Mouse (Mus musculus) urinary bladder, postnatal 14 days (tissue): ENCODE results near the gene Rcc2.

ENCODE experiments used
- DNase-seq: peaks from one replicate; pipeline ENCODE4 v3.0.0; 2021; ENCODE audit warnings: low spot score

The Rcc2 gene

GRCm38 (mm10) chr4:140700269-140701018 is at the start of gene Rcc2:
Gene Rcc2, plus strand, starts transcription at chr4:140700541.
- no peak for DNase-seq

DNA sequence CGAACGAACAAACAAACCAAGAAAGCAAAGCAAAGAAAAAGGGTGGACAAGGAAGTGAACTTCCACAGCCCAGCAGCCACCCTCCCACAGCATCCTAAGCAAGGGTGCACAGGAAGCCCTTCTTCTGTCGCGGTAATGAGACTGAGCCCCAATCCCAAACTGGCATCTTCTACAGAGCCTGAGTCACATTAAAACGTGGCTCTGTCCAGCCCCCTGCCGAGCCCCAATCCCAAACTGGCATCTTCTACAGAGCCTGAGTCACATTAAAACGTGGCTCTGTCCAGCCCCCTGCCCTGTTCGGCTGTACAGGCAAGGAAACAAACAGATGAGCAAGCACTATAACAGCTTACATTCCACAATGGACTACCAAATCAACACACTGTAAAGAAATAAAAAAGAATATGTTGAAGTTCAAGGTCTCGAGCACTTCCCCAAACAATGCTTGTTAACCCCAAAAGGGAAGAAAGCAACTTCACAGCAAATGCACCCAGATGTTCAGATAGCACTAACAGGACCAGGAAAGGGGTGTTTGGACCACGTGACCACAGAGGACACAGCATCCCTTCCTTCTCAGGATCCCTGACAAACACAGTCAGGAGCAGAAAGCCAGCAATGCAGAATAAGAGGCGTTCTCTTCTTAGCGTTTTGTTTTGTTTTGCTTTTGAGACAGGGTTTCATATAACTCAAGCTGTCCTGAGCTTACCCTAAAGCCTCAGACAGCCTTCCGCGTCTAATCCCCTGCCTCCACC is 46.3 kb upstream of the Rcc2 start:
- no peak for DNase-seq

- no peak for DNase-seq
Observed at GRCm38 (mm10) chr4:140654798-140655197, 45.5 kb upstream of the Rcc2 start.

GRCm38 (mm10) chr4:140656529-140656928 is 43.8 kb upstream of the Rcc2 start:
- no peak for DNase-seq

DNA sequence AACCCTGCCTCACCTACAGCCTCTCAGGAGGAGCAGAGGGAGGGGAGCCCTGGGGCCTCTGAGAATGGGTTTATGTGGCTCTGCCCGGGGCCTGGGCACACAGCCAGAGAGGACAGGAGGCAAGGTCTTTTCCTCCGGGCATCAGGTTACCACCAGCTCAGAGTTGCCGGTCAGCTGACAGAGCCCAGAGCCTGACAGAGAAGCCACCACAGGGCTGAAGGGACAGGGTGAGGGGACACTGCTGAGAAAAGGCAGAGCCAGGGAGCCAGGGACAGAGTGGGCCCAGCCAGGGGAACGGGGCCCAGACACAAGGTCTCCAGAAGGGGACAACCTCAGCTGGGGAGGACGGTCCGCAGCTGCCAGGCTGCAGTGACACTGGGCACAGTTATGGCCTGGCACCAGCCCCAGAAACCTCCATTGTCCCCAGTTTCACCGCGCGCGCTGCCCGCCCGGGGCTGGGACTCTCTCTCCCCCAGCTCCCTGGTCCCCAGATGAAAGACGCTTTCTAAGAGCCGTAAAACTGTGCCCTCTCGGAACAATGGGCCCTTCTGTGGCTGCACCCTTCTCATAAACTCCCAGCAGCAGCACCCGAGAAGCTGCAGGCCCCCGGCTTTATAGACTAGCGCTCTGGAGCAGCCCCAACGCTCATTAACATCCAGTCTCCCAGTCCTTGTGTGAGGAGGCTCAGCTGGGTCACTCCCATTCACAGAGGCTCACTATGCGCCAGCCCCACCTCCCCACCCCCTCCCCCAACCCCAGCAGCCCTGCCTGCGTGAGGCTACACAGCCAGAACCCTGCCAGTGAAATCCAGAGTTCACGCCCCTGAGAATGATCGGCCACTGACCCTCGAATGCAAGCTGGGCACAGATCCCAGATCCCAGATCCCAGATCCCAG is 42.4 kb upstream of the Rcc2 start:
- DNase-seq, result peak; percentile 85

DNA sequence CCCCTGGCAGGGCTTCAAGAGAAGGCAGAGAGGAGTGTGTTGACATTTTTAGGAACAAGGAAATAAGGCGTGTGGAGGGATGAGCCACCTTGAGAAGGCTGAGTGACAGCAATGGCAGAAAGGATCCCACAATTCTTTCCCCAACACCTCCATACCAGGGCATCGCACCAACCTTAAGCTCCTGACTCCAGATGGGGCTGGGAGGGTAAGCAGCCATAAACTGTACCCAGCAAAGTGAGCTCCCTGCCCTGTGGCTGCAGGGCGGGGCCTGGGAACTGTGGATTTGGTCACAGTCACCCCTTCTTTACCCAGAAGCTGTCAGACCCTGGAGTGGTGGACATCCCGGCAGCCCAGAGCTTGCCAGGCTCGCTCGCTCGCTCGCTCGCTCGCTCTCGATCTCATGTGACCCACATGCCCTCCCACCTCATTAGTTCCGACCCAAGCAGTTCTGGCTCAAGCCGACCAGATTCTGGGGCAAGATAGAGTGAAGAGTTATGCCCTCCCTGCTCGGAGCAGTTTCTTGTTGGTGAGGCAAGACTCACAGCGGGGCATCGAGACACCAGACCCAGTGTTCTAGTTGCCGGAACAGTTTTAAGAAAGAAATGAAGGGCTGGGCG is 38.8 kb upstream of the Rcc2 start:
- DNase-seq, result no peak

DNA sequence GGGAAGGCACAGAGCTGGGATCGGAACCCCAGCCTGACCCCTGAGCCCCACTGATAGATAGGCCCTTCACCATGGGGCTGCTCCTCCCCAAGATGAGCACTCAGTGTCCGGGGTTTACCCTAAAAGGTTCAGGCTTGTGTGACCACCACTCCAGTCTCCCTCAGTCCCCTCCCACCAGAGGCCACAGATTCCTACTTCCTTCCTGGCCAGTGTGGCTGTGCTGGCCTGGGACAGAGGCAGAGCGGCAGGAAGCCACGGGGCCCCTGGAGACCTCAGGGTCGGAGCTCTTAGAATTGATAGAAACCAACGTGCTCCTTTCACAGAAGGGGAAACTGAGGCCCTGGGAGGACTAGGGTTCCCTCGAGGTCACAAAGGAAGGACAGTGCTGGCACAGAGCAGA is 37.9 kb upstream of the Rcc2 start:
- DNase-seq, result no peak

DNA sequence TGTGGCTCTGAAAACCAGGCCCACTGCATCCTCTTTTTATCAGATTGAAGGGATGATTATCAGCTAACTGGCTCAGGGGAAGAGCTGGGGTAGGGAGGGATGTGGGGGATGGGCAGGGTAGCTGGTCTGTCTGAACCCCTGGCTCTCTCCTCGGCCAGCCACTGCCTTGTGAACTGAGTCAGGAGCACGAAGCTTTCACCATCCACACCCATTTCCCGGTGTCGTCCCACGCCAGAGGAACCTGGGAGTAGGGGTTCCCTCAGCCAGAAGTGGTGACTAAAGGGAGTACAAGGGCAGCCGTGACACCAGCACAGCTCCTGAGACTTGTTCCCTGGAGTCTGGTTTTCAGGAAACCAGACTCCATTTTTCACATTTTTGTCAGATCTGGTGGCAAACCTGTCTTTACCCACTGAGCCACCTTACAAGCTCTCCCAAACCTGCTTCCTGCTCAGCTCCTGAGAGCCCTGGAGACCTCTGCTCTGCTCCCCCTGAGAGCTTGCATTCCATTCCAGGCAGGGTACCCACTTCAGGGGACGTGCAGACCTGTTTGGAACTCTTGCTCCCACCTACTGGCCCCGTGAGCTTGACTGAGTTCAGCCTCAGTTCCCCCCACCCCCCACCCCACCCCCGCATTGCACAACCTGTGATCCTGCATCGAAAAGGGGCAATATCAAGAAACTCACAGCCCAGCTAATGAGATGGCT is 37.3 kb upstream of the Rcc2 start:
- no peak for DNase-seq

- no peak for DNase-seq
Observed at GRCm38 (mm10) chr4:140665053-140665452, 35.3 kb upstream of the Rcc2 start.

DNA sequence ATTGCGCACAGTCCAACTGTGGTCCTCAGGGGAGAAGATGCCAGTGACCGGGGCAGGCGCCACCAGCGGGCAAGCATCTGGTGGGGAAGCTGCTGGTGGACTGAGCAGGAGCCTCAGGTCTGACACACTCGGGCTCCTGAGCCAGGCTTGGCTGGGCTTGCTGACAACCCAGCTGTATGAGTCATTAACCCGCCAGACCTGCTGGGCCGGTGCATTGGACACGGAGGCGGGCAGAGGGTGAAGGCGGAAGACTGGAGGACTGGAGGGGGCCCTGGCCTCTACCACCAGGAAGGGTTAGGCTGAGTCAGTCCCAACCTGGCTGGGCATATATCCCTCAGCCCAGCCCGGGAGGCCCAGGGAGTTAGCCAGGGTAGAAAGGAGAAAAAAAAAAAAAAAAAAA is 34.6 kb upstream of the Rcc2 start, which contains the start of gene Arhgef10l:
Arhgef10l (minus strand) TSS at position 253 of the 400 bp plus-strand sequence.
- peak; percentile 96 for DNase-seq

DNA sequence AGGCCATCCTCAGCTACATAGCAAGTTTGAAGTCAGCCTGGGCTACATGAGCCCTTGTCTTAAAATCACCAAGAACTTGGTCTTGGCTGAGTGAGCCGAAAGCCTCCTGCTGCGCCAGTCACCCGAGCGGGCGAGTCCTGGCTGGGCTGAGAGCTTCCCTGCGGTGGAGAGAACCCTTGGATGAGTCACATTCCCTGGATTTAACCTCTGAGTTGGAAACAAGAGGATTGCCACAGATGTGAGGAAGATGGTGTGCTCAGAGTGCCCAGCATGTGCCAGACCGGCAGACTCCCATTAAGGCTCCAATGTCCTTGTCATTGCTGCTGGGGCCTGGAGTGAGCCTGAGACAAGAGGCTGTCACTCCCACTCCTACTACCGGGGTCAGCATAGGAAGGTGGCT is 32.5 kb upstream of the Rcc2 start:
- no peak for DNase-seq

GRCm38 (mm10) chr4:140673527-140674264 is 26.6 kb upstream of the Rcc2 start:
- no peak for DNase-seq

DNA sequence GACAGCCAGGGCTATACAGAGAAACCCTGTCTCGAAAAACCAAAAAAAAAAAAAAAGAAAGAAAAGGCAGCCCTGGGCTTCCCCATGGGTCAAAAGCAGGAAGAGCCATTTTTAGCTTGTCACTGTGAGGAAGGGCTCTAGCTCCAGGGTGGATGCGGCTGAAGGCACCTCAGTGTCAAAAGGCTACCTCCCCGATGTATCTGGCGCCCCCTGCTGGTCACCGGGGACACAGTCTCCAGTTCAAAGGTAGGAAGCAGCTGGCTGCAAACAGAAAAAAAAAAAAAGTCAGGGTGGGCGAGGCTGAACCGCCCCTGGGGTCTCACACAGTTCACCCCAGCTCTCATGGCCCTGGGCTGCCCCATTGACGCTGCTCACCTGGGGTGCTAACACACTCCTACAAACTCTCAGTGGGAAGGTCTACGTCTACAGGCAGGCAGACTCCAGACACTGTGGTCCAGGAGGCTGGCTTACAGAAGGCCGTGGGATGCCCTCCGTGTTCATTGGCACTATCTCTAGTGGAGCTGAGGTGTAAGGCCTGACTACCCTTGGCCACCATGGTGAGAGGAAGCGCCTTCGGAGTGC is 25.9 kb upstream of the Rcc2 start:
- DNase-seq, result peak; percentile 91

DNA sequence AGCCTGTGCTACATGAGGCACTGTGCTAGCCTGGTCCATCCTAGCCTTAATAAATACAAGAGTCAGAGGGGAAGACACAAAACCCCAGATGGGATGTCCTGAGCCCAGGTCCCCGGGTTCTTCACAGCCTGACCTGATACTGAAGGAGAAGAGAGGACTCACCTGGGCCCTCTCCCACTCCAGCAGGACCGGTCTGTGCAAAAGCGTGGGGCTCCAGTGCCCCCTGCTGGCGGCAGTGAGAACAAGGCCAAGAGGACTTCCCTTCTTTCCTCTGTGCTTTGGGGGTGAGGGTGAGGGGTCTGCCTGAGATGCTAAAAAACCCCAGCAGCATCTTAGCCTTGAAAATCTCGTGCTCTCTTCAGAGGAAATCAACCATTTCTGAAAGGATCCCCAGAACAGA is 21.3 kb upstream of the Rcc2 start:
- DNase-seq, result no peak

DNA sequence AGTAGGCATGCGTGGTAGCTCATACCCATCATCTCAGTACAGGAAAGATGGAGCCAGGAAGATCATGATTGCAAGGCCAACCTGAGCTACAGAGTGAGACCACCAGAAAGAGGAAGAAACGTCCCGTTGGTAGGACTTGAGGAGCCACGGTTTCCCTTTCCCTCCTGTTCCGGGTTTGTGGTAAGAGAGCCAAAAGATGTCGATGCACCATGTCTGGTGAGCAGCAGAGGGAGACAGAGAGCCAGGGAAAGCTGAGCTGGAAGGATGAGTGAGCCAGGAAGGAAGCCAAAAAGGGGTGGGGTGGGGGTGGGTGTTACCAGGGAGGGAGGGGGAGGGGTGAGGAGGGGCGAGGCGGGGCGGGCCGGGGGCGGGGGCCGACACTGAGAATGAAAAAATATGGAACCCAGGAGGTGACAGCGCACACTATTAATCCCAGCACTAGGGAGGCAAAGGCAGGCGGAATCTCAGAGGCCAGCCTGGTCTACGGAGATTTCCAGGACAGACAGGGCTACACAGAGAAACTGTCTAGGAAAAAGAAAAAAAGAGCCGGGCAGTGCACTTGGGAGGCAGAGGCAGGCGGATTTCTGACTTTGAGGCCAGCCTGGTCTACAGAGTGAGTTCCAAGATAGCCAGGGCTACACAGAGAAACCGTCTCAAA is 20.5 kb upstream of the Rcc2 start:
- DNase-seq, result peak; percentile 87

GRCm38 (mm10) chr4:140680731-140681397 is 19.5 kb upstream of the Rcc2 start:
- no peak for DNase-seq

GRCm38 (mm10) chr4:140683608-140684007 is 16.7 kb upstream of the Rcc2 start:
- no peak for DNase-seq

DNA sequence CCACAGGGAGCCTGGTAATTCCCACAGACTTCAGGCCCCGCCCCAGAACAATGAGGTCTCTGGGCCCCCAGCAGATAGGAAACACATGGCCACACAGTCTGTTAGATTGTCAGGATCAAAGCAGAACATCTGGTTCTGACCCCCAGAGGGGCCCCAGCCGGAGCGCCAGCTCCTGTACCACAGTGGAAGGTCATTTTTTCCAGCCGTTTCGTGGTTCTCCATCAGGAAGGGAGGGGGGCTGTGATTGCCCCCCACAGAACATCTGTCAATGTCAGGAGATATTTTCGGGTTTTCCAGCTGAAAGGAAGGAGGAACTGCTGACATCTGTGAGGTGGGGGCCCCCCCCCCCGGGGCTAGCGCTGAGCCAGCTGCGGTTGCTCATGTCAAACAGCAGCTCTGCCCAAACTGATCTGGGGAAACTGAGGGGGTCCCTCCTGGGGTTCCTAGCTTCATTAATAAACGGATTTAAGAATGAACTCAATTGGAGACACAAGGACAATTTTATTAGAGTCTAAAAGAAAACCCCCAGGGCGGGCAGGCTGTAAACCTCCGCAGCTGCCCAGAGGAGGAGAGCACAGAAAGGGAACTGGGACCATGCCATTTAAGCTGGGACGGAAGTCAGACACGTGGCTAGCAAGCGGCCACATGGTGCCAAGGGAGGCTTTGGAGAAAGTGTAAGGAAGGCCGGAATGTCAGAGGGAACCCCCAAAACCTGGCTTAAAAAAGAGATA is 16.0 kb upstream of the Rcc2 start:
- DNase-seq, result no peak
